Mouse (Mus musculus): Measurements from ENCODE around the gene Lurap1.
A peak's percentile ranks its signal among the peaks of the same experiment; 100 is the strongest.

The Lurap1 gene

DNA sequence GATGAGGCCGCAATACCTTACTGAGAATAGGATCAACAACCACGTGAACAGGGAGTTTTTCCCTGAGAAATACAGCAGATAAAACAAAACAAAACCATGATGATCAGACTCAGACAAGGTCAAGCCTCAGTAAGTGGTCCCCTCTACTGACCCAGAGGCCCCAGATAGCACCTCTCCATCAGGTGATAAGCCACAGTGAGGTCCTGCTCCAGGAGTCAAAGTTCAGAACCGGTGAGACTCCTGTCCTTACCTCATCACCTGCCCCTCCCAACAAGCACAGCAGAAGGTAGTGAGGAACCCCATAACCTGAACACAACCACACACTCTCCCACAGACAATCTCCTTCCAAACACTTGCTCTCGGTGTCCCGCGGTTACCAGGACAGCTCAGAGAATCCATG is 40.4 kb downstream of the Lurap1 start:
- no peak for DNase-seq (ENCODE audit: low read depth)

- DNase-seq (ENCODE audit: low read depth) = no peak
Observed at GRCm38 (mm10) chr4:116105278-116105677, 45.9 kb downstream of the Lurap1 start.

GRCm38 (mm10) chr4:116100959-116101358 is 50.2 kb downstream of the Lurap1 start:
- no peak for DNase-seq (ENCODE audit: low read depth)

GRCm38 (mm10) chr4:116097211-116097610 is 53.9 kb downstream of the Lurap1 start:
- DNase-seq (ENCODE audit: low read depth) = no peak

DNA sequence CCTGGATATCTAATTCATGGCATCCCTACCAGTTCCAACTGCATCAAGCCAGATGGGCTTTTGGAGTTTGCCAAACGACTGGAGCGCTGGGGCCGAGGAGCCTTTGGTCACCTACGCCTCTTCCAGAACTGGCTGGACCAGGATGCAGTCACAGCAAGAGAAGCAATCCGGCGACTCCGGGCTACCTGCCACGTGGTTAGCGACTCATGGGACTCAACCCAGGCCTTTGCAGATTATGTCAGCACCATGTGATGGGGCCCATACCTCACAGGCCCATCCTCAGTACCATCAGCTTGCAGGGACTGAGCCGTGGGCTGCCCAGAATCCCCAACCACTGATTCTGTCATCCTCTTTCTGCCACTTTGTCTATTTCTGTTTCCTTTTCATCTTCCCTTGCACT is 54.8 kb downstream of the Lurap1 start:
- DNase-seq (ENCODE audit: low read depth) = peak; percentile 72

GRCm38 (mm10) chr4:116088510-116089249 is 62.5 kb downstream of the Lurap1 start:
- DNase-seq (ENCODE audit: low read depth) = no peak

Data from NIH3T3 (cell line).